Mouse (Mus musculus): ENCODE data around the gene Zfp286.
A peak's percentile ranks its signal among the peaks of the same experiment; 100 is the strongest.

The Zfp286 gene

GRCm38 (mm10) chr11:62788935-62789616, at the start of gene Zfp286:
Gene Zfp286 (minus strand): TSS chr11:62789462.
- DNase-seq (ENCODE audit: low spot score), result peak; percentile 93

GRCm38 (mm10) chr11:62831906-62832305, 42.6 kb upstream of the Zfp286 start:
- DNase-seq (ENCODE audit: low spot score), result no peak

GRCm38 (mm10) chr11:62830387-62830786, 41.1 kb upstream of the Zfp286 start:
- DNase-seq (ENCODE audit: low spot score), result no peak

GRCm38 (mm10) chr11:62827911-62828310, 38.6 kb upstream of the Zfp286 start:
- no peak for DNase-seq (ENCODE audit: low spot score)

GRCm38 (mm10) chr11:62827135-62827534, 37.9 kb upstream of the Zfp286 start:
- no peak for DNase-seq (ENCODE audit: low spot score)

- DNase-seq (ENCODE audit: low spot score), result no peak
Measured at GRCm38 (mm10) chr11:62826106-62826733, 37.0 kb upstream of the Zfp286 start.

- no peak for DNase-seq (ENCODE audit: low spot score)
Measured at GRCm38 (mm10) chr11:62825222-62826105, 36.2 kb upstream of the Zfp286 start.

- no peak for DNase-seq (ENCODE audit: low spot score)
Measured at GRCm38 (mm10) chr11:62824211-62824610, 34.9 kb upstream of the Zfp286 start.

GRCm38 (mm10) chr11:62821893-62822292, 32.6 kb upstream of the Zfp286 start:
- no peak for DNase-seq (ENCODE audit: low spot score)

GRCm38 (mm10) chr11:62820661-62821437, 31.6 kb upstream of the Zfp286 start:
- peak; percentile 47 for DNase-seq (ENCODE audit: low spot score)

GRCm38 (mm10) chr11:62820059-62820541, 30.8 kb upstream of the Zfp286 start, which contains the start of gene Trim16:
Gene Trim16 (plus strand): TSS chr11:62820231.
- DNase-seq (ENCODE audit: low spot score), result peak; percentile 76

GRCm38 (mm10) chr11:62819059-62819686, 29.9 kb upstream of the Zfp286 start:
- DNase-seq (ENCODE audit: low spot score), result no peak

- DNase-seq (ENCODE audit: low spot score), result no peak
Measured at GRCm38 (mm10) chr11:62816591-62816990, 27.3 kb upstream of the Zfp286 start.

GRCm38 (mm10) chr11:62815438-62815837, 26.2 kb upstream of the Zfp286 start:
- DNase-seq (ENCODE audit: low spot score), result no peak

- no peak for DNase-seq (ENCODE audit: low spot score)
Measured at GRCm38 (mm10) chr11:62814625-62815024, 25.4 kb upstream of the Zfp286 start.

GRCm38 (mm10) chr11:62813970-62814624, 24.8 kb upstream of the Zfp286 start:
- DNase-seq (ENCODE audit: low spot score), result no peak

GRCm38 (mm10) chr11:62813497-62813896, 24.2 kb upstream of the Zfp286 start:
- DNase-seq (ENCODE audit: low spot score), result no peak

GRCm38 (mm10) chr11:62812268-62812667, 23.0 kb upstream of the Zfp286 start:
- peak; percentile 51 for DNase-seq (ENCODE audit: low spot score)

- DNase-seq (ENCODE audit: low spot score), result no peak
Measured at GRCm38 (mm10) chr11:62809201-62809600, 19.9 kb upstream of the Zfp286 start.

- no peak for DNase-seq (ENCODE audit: low spot score)
Measured at GRCm38 (mm10) chr11:62807965-62808364, 18.7 kb upstream of the Zfp286 start.

- DNase-seq (ENCODE audit: low spot score), result no peak
Measured at GRCm38 (mm10) chr11:62804119-62804518, 14.9 kb upstream of the Zfp286 start.

Measured in testis, postnatal 10 days (tissue).